Mouse (Mus musculus) CD4-positive, CD25-positive, alpha-beta regulatory T cell, adult 2 months (primary cell): Measurements from ENCODE around the gene C1qtnf4.
"Not testable (repeated sequence)": the region's sequence is repeated elsewhere in the genome, so short reads cannot be mapped to it uniquely, and the experiment has no call there.

Experiments used
- DNase-seq: peaks from one replicate; pipeline ENCODE4 v3.0.0-alpha.2; 2012; ENCODE audit warnings: low read depth, low spot score

The C1qtnf4 gene

GRCm38 (mm10) chr2:90881824-90882223 lies 3.8 kb upstream of the C1qtnf4 start:
- DNase-seq: no peak

GRCm38 (mm10) chr2:90886436-90886835 lies 776 bp downstream of the C1qtnf4 start:
- DNase-seq: no peak

- no peak for DNase-seq
Measured at GRCm38 (mm10) chr2:90887627-90888026, 2.0 kb downstream of the C1qtnf4 start.

GRCm38 (mm10) chr2:90889550-90890548 lies 4.2 kb downstream of the C1qtnf4 start:
- DNase-seq: peak; percentile 81

- no peak for DNase-seq
Measured at GRCm38 (mm10) chr2:90893673-90894298, 8.1 kb downstream of the C1qtnf4 start.

GRCm38 (mm10) chr2:90894299-90894677 lies 8.6 kb downstream of the C1qtnf4 start:
- DNase-seq: not testable (repeated sequence)

GRCm38 (mm10) chr2:90903398-90903797 lies 17.7 kb downstream of the C1qtnf4 start:
- DNase-seq: no peak

- DNase-seq: peak; percentile 94
Measured at GRCm38 (mm10) chr2:90904076-90904855, 18.6 kb downstream of the C1qtnf4 start, which contains the start of the genes Kbtbd4 and Ndufs3. Kbtbd4 (plus strand) TSS chr2:90904740. Ndufs3 (minus strand) TSS chr2:90904827.

GRCm38 (mm10) chr2:90904856-90905224 lies 19.2 kb downstream of the C1qtnf4 start:
- DNase-seq: no peak

GRCm38 (mm10) chr2:90906721-90907120 lies 21.1 kb downstream of the C1qtnf4 start:
- no peak for DNase-seq

GRCm38 (mm10) chr2:90910861-90911260 lies 25.2 kb downstream of the C1qtnf4 start:
- DNase-seq: no peak

- no peak for DNase-seq
Measured at GRCm38 (mm10) chr2:90911668-90912067, 26.0 kb downstream of the C1qtnf4 start.

- no peak for DNase-seq
Measured at GRCm38 (mm10) chr2:90913671-90914070, 28.0 kb downstream of the C1qtnf4 start.

- no peak for DNase-seq
Measured at GRCm38 (mm10) chr2:90915516-90915915, 29.9 kb downstream of the C1qtnf4 start.

GRCm38 (mm10) chr2:90916560-90917232 lies 31.0 kb downstream of the C1qtnf4 start:
- DNase-seq: no peak

- DNase-seq: peak; percentile 72
Measured at GRCm38 (mm10) chr2:90917233-90917998, 31.8 kb downstream of the C1qtnf4 start.

GRCm38 (mm10) chr2:90917999-90918698 lies 32.5 kb downstream of the C1qtnf4 start:
- DNase-seq: no peak

- no peak for DNase-seq
Measured at GRCm38 (mm10) chr2:90921178-90921577, 35.5 kb downstream of the C1qtnf4 start.

- no peak for DNase-seq
Measured at GRCm38 (mm10) chr2:90922636-90923035, 37.0 kb downstream of the C1qtnf4 start.

- DNase-seq: no peak
Measured at GRCm38 (mm10) chr2:90928566-90928965, 42.9 kb downstream of the C1qtnf4 start.
